Mouse (Mus musculus) liver, adult 2 months (tissue): ENCODE measurements around the gene Cebpzos. TPM values are rescaled to one million over a fixed set of nuclear protein-coding genes. Genes with fewer than 3 reads are reported as not detected.
A peak's percentile ranks its signal among the peaks of the same experiment; 100 is the strongest.

Source experiments
- DNase-seq: peaks from one replicate; pipeline ENCODE4 v3.0.0-alpha.2; 2011; ENCODE audit warnings: low read depth, low spot score; ENCODE audit errors: extremely low read depth
- H3K27ac ChIP-seq: fragments of 200-500 bp; replicated peaks from 2 replicates; pipeline ENCODE4 v1.5.1; 2012; ENCODE audit warnings: low read depth, mild to moderate bottlenecking, control low read depth, inconsistent platforms, low read length; ENCODE audit not compliant: insufficient read depth
- H3K27me3 ChIP-seq: fragments of 200-500 bp; 2 replicates; pipeline ENCODE4 v1.6.1; 2012; ENCODE audit warnings: mild to moderate bottlenecking, moderate library complexity, low read length, inconsistent platforms; ENCODE audit not compliant: control insufficient read depth, insufficient read depth
- H3K36me3 ChIP-seq: fragments of 200-500 bp; 2 replicates; pipeline ENCODE4 v1.6.1; 2012; ENCODE audit warnings: low read length, inconsistent platforms; ENCODE audit not compliant: control insufficient read depth, insufficient read depth
- H3K4me1 ChIP-seq: fragments of 200-500 bp; 2 replicates; pipeline ENCODE4 v1.6.1; 2011; ENCODE audit warnings: low read length; ENCODE audit not compliant: control insufficient read depth, insufficient read depth
- H3K4me3 ChIP-seq: fragments of 200-500 bp; 2 replicates; pipeline ENCODE4 v1.5.1; 2011; ENCODE audit warnings: low read depth, mild to moderate bottlenecking, control low read depth, low read length, moderate library complexity; ENCODE audit not compliant: insufficient read depth
- H3K79me2 ChIP-seq: fragments of 200-500 bp; 2 replicates; pipeline ENCODE4 v1.6.1; 2012; ENCODE audit warnings: inconsistent platforms, mild to moderate bottlenecking, low read length, moderate library complexity; ENCODE audit not compliant: control insufficient read depth, insufficient read depth
- H3K9ac ChIP-seq: fragments of 200-500 bp; 2 replicates; pipeline ENCODE4 v1.6.1; 2012; ENCODE audit warnings: low read depth, mild to moderate bottlenecking, control low read depth, inconsistent platforms, low read length
- CTCF ChIP-seq: fragments of 200-500 bp; IDR thresholded peaks from 2 replicates; pipeline ENCODE4 v1.5.1; 2011; ENCODE audit warnings: low read depth, low read length, control low read depth
- POLR2A ChIP-seq: fragments of 200-500 bp; IDR thresholded peaks from 2 replicates; pipeline ENCODE4 v1.6.1; 2011; ENCODE audit warnings: low read length, control low read depth; ENCODE audit not compliant: insufficient read depth; ENCODE audit errors: extremely low read depth
- WGBS: fragments of 180-500 bp; shearing (Covaris S2); methylation state at CpG from one replicate; pipeline ENCODE4 v1.1.7; 2018; 5-methylcytosine and 5-hydroxymethylcytosine counted together
- polyA plus RNA-seq: library from polyadenylated mRNA; depleted of rRNA; stranded (reverse); fragments of >200 nt; gene quantifications from 2 replicates; pipeline ENCODE4 v1.2.3, GENCODE M21; 2012
- total RNA-seq: library from RNA; depleted of rRNA; stranded (reverse); fragments of >200 nt; gene quantifications from 2 replicates; pipeline ENCODE4 v1.2.3, GENCODE M21; 2014

Gene Cebpzos
- total and polyA plus RNA-seq, 2 experiments = 9.6 to 29.2 TPM

DNA sequence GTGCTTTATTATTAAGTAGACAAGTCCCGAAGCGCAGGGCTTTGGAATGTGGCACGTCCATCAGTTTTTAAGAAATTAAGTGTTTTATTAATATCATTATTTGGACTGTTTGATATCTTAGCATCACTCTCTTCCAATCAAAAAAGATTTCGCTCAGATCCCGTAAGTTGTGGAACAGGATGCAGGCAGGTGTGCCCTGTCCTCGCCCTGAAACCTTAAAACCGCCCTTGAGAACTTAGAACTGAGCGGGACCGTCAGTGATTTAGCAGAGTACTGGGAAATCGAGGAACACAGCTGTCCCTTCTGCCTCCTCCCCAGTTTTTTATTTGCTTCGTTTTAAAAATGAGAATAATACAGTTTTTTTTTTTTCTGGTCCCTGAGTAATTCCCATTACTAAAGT, 599 bp downstream of the Cebpzos start:
- Histone ChIP-seq H3K36me3 (peaks cover 26% of the 10 kb centered on the region), H3K4me1 (peaks cover 6% of the 10 kb centered on the region), H3K27ac (peak overlapping the region; percentile 11), H3K9ac (peak overlapping the region; percentile 88), H3K4me3 (peak overlapping the region; percentile 95), H3K27me3 (no peaks in the 10 kb centered on the region), H3K79me2 (no peaks in the 10 kb centered on the region)
- TF ChIP-seq CTCF (no peak), POLR2A (no peak)
- WGBS = under 1% methylated on average over 11 of the region's 11 CpGs
- no peak for DNase-seq

DNA sequence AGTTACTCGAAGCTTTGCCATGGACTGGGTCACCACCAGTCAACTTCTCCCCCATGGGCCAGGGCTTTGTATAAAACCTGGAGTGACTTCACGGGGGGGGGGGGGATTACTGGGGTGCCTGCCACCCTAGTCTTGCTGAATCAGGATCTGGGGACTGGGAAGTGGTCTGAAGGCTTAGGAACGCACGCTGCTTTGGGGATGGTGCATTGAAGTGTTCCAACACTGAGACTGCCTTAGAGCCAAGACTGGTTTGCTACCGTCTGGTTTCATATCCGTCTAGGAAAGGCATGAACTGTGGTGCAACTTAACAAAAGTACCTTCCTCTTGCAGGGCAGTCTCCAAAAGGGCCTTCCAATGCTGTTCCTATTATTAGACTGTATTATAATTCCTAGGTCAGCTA, 1.4 kb downstream of the Cebpzos start:
- Histone ChIP-seq H3K36me3 (peaks cover 33% of the 10 kb centered on the region), H3K4me1 (peaks cover 6% of the 10 kb centered on the region), H3K27me3 (no peaks in the 10 kb centered on the region), H3K27ac (no peak overlapping the region), H3K4me3 (no peak overlapping the region), H3K79me2 (no peaks in the 10 kb centered on the region), H3K9ac (no peak overlapping the region)
- DNase-seq = peak; percentile 36
- WGBS = 59% methylated on average over 6 of the region's 6 CpGs
- TF ChIP-seq CTCF (no peak), POLR2A (no peak)

DNA sequence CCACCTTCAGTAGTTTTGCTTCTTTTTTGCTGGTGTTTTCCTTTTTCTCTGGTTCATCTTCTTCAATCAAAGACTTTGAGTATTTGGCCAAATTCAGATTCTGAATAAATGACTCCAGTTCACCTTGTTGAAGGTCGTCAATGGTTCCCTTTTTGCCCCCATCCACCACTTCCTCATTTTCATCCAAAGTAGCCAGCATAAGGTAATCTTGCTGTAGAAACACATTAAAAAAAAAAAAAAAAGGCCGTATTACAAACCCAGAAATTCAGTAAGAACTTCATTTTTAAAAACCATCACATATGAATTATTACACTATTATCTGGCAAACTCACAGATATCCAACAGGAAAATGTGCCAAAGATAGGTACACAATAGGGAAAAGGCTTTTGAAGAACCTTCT, 19.6 kb downstream of the Cebpzos start:
- H3K4me1 ChIP-seq = peaks cover 2% of the 10 kb centered on the region
- no peaks in the 10 kb centered on the region for H3K27me3 ChIP-seq
- peaks cover 9% of the 10 kb centered on the region; the same call in 1 of the 2 replicates for H3K79me2 ChIP-seq
- 84% methylated on average over 2 of the region's 2 CpGs for WGBS
- H3K27ac ChIP-seq = no peak overlapping the region
- no peak for DNase-seq
- TF ChIP-seq CTCF (no peak), POLR2A (no peak)
- H3K36me3 ChIP-seq = peaks cover 33% of the 10 kb centered on the region
- H3K4me3 ChIP-seq = peak overlapping the region; percentile 85; the same call in 1 of the 2 replicates
- H3K9ac ChIP-seq = no peak overlapping the region; the same call in 1 of the 2 replicates

DNA sequence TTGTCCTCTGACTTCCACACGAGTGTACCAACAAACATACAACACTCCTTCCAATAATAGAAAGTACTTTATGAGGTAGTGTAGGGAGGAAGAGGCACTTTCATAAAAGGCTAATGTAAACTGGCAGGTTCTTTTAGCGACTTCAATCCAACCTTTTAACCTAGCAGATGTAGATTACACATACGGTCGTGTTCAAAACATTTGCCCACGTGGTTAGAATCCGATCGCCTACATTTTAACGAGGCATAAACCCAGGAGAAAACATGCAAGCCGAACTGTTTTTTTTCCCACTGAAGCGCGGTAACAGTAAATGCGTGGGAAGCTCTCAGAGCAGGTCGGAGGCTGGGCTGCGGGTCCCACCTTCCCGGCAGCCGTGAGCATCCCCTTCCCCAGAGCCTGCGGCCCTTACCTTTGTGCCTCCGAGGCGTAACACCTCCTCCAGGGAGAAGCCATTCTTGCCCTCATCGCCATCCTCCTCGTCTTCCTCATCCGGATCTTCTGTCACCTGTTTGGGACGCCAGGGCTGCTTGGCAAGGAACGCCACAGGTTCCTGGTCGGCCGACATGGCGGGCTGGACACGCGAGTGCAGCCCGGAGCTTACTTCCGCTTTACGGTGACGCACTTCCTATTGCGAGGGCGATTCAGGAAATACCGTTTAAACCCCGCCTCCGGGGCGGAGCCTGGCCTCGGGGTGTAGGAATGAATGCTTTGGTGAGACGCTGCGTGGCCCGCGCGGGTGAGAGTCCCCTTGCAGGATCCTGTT, 20.3 kb downstream of the Cebpzos start, which contains the start of the genes Cebpz and Ndufaf7:
Gene Cebpz (minus strand): TSS at position 601 of the 763 bp plus-strand sequence.
Gene Ndufaf7 (plus strand): TSS at position 671 of the 763 bp plus-strand sequence.
- Histone ChIP-seq H3K27ac (peak within 1 kb of the TSS; percentile 32), H3K36me3 (peaks cover 26% of the 10 kb centered on the region), H3K27me3 (no peaks in the 10 kb centered on the region), H3K9ac (peak within 1 kb of the TSS; percentile 75), H3K4me3 (peak within 1 kb of the TSS; percentile 85), H3K4me1 (peaks cover 2% of the 10 kb centered on the region), H3K79me2 (peaks cover 9% of the 10 kb centered on the region; the same call in 1 of the 2 replicates)
- peak; percentile 87 for DNase-seq
- peak; percentile 77 for TF ChIP-seq POLR2A
- no peak for TF ChIP-seq CTCF
- WGBS = under 1% methylated on average over 45 of the region's 45 CpGs

DNA sequence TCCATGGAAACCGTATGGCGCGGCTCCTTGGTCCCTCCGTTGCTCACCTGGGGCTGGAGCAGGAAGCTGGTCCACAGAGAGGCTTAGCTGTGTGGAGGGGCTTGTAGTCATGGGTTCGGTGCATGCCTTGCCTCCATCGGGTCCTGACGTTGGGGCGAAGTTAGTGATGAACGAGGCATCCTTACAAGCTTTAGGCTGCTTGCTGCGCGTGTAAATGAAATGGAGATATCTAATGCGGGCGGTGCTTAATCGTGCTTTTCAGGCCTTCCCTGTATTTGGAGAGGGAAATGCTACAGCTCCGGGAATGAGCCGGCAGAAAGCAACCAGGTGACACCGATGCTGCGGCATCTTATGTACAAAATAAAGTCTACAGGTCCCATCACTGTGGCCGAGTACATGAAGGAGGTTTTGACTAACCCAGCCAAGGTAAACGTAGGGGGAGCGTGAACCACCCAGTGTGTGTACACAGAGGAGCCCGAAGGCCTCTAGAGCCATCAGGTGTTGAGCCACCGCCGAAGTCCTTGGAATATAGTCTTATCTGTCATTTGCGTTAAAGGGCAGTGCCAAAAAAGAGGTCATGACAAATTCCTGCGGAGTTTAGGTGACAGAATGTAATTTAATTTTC, 21.0 kb downstream of the Cebpzos start:
- WGBS = 4% methylated on average over 26 of the region's 26 CpGs
- Histone ChIP-seq H3K4me3 (peak overlapping the region; percentile 85), H3K9ac (peak overlapping the region; percentile 48), H3K27me3 (no peaks in the 10 kb centered on the region), H3K4me1 (peaks cover 2% of the 10 kb centered on the region), H3K79me2 (peaks cover 9% of the 10 kb centered on the region; the same call in 1 of the 2 replicates), H3K36me3 (peaks cover 20% of the 10 kb centered on the region), H3K27ac (no peak overlapping the region)
- TF ChIP-seq CTCF (no peak), POLR2A (no peak)
- DNase-seq = no peak
